Mouse (Mus musculus) forebrain, embryonic 12.5 days (tissue): Measurements from ENCODE around the gene Tmem210. TPM values are rescaled to one million over a fixed set of nuclear protein-coding genes. Genes with fewer than 3 reads are reported as not detected.
A peak's percentile ranks its signal among the peaks of the same experiment; 100 is the strongest.

Experiments
- ATAC-seq: fragments of 200-750 bp; cut with Nextera tagmentation; 2 replicates; pipeline ENCODE4 v1.8.0; 2017; ENCODE audit warnings: moderate TSS enrichment; ENCODE audit not compliant: low FRiP score
- H3K27ac ChIP-seq: fragments of 300-500 bp; sonication (generic); 2 replicates; pipeline ENCODE4 v1.5.1; 2016; ENCODE audit warnings: mild to moderate bottlenecking
- H3K27me3 ChIP-seq: fragments of 300-500 bp; sonication (generic); 2 replicates; pipeline ENCODE4 v1.6.1; 2016; ENCODE audit warnings: mild to moderate bottlenecking
- H3K36me3 ChIP-seq: fragments of 300-500 bp; sonication (generic); replicated peaks from 2 replicates; pipeline ENCODE4 v1.6.1; 2016; ENCODE audit warnings: mild to moderate bottlenecking
- H3K4me1 ChIP-seq: fragments of 300-500 bp; sonication (generic); 2 replicates; pipeline ENCODE4 v1.6.1; 2016
- H3K4me2 ChIP-seq: fragments of 300-500 bp; sonication (generic); 2 replicates; pipeline ENCODE4 v1.6.1; 2016; ENCODE audit warnings: mild to moderate bottlenecking, moderate library complexity
- H3K4me3 ChIP-seq: fragments of 300-500 bp; sonication (generic); replicated peaks from 2 replicates; pipeline ENCODE4 v1.5.1; 2016; ENCODE audit warnings: mild to moderate bottlenecking
- H3K9ac ChIP-seq: fragments of 300-500 bp; sonication (generic); 2 replicates; pipeline ENCODE4 v1.6.1; 2016; ENCODE audit warnings: mild to moderate bottlenecking
- H3K9me3 ChIP-seq: fragments of 300-500 bp; sonication (generic); 2 replicates; pipeline ENCODE4 v1.6.1; 2016
- WGBS: fragments of 180-500 bp; shearing (Covaris S2); methylation state at CpG from one replicate; pipeline ENCODE4 v1.1.7; 2016; 5-methylcytosine and 5-hydroxymethylcytosine counted together
- polyA plus RNA-seq: library from polyadenylated mRNA; unstranded; fragments of >200 nt; fragmentation: Nextera tagmentation; extraction: Ambion mirVana; gene quantifications from 2 replicates; pipeline ENCODE4 v1.2.1, GENCODE M21; 2016

Tmem210 gene
- polyA plus RNA-seq, 1 experiment from 2014 or later = not detected

- ATAC-seq = no peak
- peak overlapping the region; percentile 25 for H3K4me2 ChIP-seq
- no peak overlapping the region for H3K9ac ChIP-seq
- peaks cover 19% of the 10 kb centered on the region for H3K4me1 ChIP-seq
- no peaks in the 10 kb centered on the region for H3K9me3 ChIP-seq
- 3% methylated on average over 54 of the region's 54 CpGs for WGBS
- H3K27ac ChIP-seq = no peak overlapping the region
- H3K36me3 ChIP-seq = peaks cover 15% of the 10 kb centered on the region
- H3K27me3 ChIP-seq = peaks cover 87% of the 10 kb centered on the region
- H3K4me3 ChIP-seq = peak overlapping the region; percentile 30
These were observed 2.3 kb downstream of the Tmem210 start for GRCm38 (mm10) chr2:25290101-25290815.

- no peak overlapping the region for H3K27ac ChIP-seq
- no peaks in the 10 kb centered on the region for H3K9me3 ChIP-seq
- peaks cover 92% of the 10 kb centered on the region for H3K27me3 ChIP-seq
- no peak overlapping the region for H3K9ac ChIP-seq
- no peak for ATAC-seq
- H3K4me3 ChIP-seq = peak overlapping the region; percentile 30
- peaks cover 19% of the 10 kb centered on the region for H3K4me1 ChIP-seq
- H3K4me2 ChIP-seq = peak overlapping the region; percentile 25
- peaks cover 10% of the 10 kb centered on the region for H3K36me3 ChIP-seq
- WGBS = 0% methylated on average over 18 of the region's 18 CpGs
These were observed 2.8 kb downstream of the Tmem210 start for GRCm38 (mm10) chr2:25290816-25291130.

GRCm38 (mm10) chr2:25291184-25292053, 3.5 kb downstream of the Tmem210 start:
- H3K4me1 ChIP-seq = peaks cover 19% of the 10 kb centered on the region
- H3K4me3 ChIP-seq = peak overlapping the region; percentile 30
- H3K36me3 ChIP-seq = peaks cover 4% of the 10 kb centered on the region; the same call in 1 of the 2 replicates
- ATAC-seq = 0 out of 2 replicates have a peak, but pooled peaks have one; percentile 7
- H3K27me3 ChIP-seq = peaks cover 95% of the 10 kb centered on the region
- H3K4me2 ChIP-seq = peak overlapping the region; percentile 46
- H3K27ac ChIP-seq = no peak overlapping the region
- 6% methylated on average over 30 of the region's 32 CpGs for WGBS
- H3K9me3 ChIP-seq = no peaks in the 10 kb centered on the region
- H3K9ac ChIP-seq = peak overlapping the region; percentile 25; the same call in 1 of the 2 replicates

- Histone ChIP-seq H3K4me1 (peaks cover 19% of the 10 kb centered on the region), H3K36me3 (no peaks in the 10 kb centered on the region), H3K4me3 (peak overlapping the region; percentile 30), H3K27me3 (peaks cover 98% of the 10 kb centered on the region), H3K9ac (peak overlapping the region; percentile 25; the same call in 1 of the 2 replicates), H3K9me3 (no peaks in the 10 kb centered on the region), H3K27ac (no peak overlapping the region), H3K4me2 (peak overlapping the region; percentile 46)
- 6% methylated on average over 43 of the region's 43 CpGs for WGBS
- ATAC-seq = peak; percentile 22; the same call in 1 of the 2 replicates
These were observed 4.2 kb downstream of the Tmem210 start for GRCm38 (mm10) chr2:25292054-25292544.

- Histone ChIP-seq H3K36me3 (no peaks in the 10 kb centered on the region), H3K9ac (no peak overlapping the region), H3K27ac (no peak overlapping the region), H3K27me3 (peaks cover 98% of the 10 kb centered on the region), H3K9me3 (no peaks in the 10 kb centered on the region), H3K4me2 (no peak overlapping the region), H3K4me3 (no peak overlapping the region), H3K4me1 (peaks cover 19% of the 10 kb centered on the region)
- ATAC-seq = no peak
- WGBS = 6% methylated on average over 1 of the region's 1 CpGs
These were observed 4.9 kb downstream of the Tmem210 start for GRCm38 (mm10) chr2:25292856-25293255.

GRCm38 (mm10) chr2:25293706-25294105, 5.8 kb downstream of the Tmem210 start:
- Histone ChIP-seq H3K9me3 (no peaks in the 10 kb centered on the region), H3K4me2 (no peak overlapping the region), H3K9ac (no peak overlapping the region), H3K27ac (no peak overlapping the region), H3K4me1 (peaks cover 19% of the 10 kb centered on the region), H3K4me3 (no peak overlapping the region), H3K27me3 (peaks cover 95% of the 10 kb centered on the region), H3K36me3 (no peaks in the 10 kb centered on the region)
- no peak for ATAC-seq
- 74% methylated on average over 9 of the region's 9 CpGs for WGBS

- Histone ChIP-seq H3K9me3 (no peaks in the 10 kb centered on the region), H3K27ac (no peak overlapping the region), H3K4me2 (no peak overlapping the region), H3K4me1 (peaks cover 5% of the 10 kb centered on the region), H3K27me3 (peaks cover 61% of the 10 kb centered on the region), H3K36me3 (no peaks in the 10 kb centered on the region), H3K9ac (no peak overlapping the region), H3K4me3 (no peak overlapping the region)
- 84% methylated on average over 7 of the region's 8 CpGs for WGBS
- no peak for ATAC-seq
These were observed 9.1 kb downstream of the Tmem210 start for GRCm38 (mm10) chr2:25297093-25297492.

- ATAC-seq = no peak
- H3K27ac ChIP-seq = no peak overlapping the region
- H3K4me3 ChIP-seq = no peak overlapping the region
- no peaks in the 10 kb centered on the region for H3K9me3 ChIP-seq
- 85% methylated on average over 10 of the region's 10 CpGs for WGBS
- no peaks in the 10 kb centered on the region for H3K4me1 ChIP-seq
- no peak overlapping the region for H3K4me2 ChIP-seq
- H3K36me3 ChIP-seq = no peaks in the 10 kb centered on the region
- H3K9ac ChIP-seq = no peak overlapping the region
- H3K27me3 ChIP-seq = peaks cover 56% of the 10 kb centered on the region
These were observed 10.1 kb downstream of the Tmem210 start for GRCm38 (mm10) chr2:25298046-25298445.

GRCm38 (mm10) chr2:25303452-25303851, 15.5 kb downstream of the Tmem210 start:
- Histone ChIP-seq H3K36me3 (no peaks in the 10 kb centered on the region), H3K4me3 (no peak overlapping the region), H3K9ac (no peak overlapping the region), H3K4me2 (no peak overlapping the region), H3K27me3 (peaks cover 52% of the 10 kb centered on the region), H3K27ac (no peak overlapping the region), H3K9me3 (no peaks in the 10 kb centered on the region), H3K4me1 (0 out of 2 replicates have a peak, but pooled peaks cover 13% of the 10 kb centered on the region)
- no peak for ATAC-seq
- WGBS = 82% methylated on average over 3 of the region's 3 CpGs

GRCm38 (mm10) chr2:25303931-25304656, 16.1 kb downstream of the Tmem210 start:
- Histone ChIP-seq H3K27ac (no peak overlapping the region), H3K36me3 (no peaks in the 10 kb centered on the region), H3K4me3 (peak overlapping the region; percentile 49; the same call in 1 of the 2 replicates), H3K9me3 (no peaks in the 10 kb centered on the region), H3K4me1 (0 out of 2 replicates have a peak, but pooled peaks cover 13% of the 10 kb centered on the region), H3K27me3 (peaks cover 58% of the 10 kb centered on the region), H3K9ac (0 out of 2 replicates have a peak overlapping the region, but pooled peaks have one; percentile 61), H3K4me2 (peak overlapping the region; percentile 87)
- 71% methylated on average over 7 of the region's 7 CpGs for WGBS
- no peak for ATAC-seq

- Histone ChIP-seq H3K4me1 (0 out of 2 replicates have a peak, but pooled peaks cover 13% of the 10 kb centered on the region), H3K9ac (peak overlapping the region; percentile 61), H3K36me3 (no peaks in the 10 kb centered on the region), H3K27ac (no peak overlapping the region), H3K27me3 (peaks cover 66% of the 10 kb centered on the region), H3K4me2 (peak overlapping the region; percentile 87), H3K9me3 (no peaks in the 10 kb centered on the region), H3K4me3 (peak overlapping the region; percentile 49)
- 2% methylated on average over 41 of the region's 45 CpGs for WGBS
- ATAC-seq = peak; percentile 83
These were observed 17.0 kb downstream of the Tmem210 start for GRCm38 (mm10) chr2:25304657-25305541.
